Mouse (Mus musculus) lung, postnatal 0 days (tissue): ENCODE results near the gene Gucy2e. TPM values are rescaled to one million over a fixed set of nuclear protein-coding genes. Genes with fewer than 3 reads are reported as not detected.

ENCODE experiments used
- ATAC-seq: fragments of 200-750 bp; cut with Nextera tagmentation; 2 replicates; pipeline ENCODE4 v1.8.0; 2017; ENCODE audit warnings: moderate library complexity
- DNase-seq: peaks from one replicate; pipeline ENCODE4 v3.0.0-alpha.2; 2016; ENCODE audit warnings: low spot score
- H3K27ac ChIP-seq: fragments of 300-500 bp; sonication (generic); 2 replicates; pipeline ENCODE4 v1.5.1; 2014; ENCODE audit warnings: antibody characterized with exemption, mild to moderate bottlenecking, low read length, mixed read lengths
- H3K27me3 ChIP-seq: fragments of 300-500 bp; sonication (generic); replicated peaks from 2 replicates; pipeline ENCODE4 v1.6.1; 2014; ENCODE audit warnings: low read length, mixed read lengths; ENCODE audit not compliant: insufficient read depth
- H3K36me3 ChIP-seq: fragments of 300-500 bp; sonication (generic); 2 replicates; pipeline ENCODE4 v1.6.1; 2014; ENCODE audit warnings: low read length, mixed read lengths; ENCODE audit not compliant: insufficient read depth
- H3K4me1 ChIP-seq: fragments of 300-500 bp; sonication (generic); 2 replicates; pipeline ENCODE4 v1.6.1; 2014; ENCODE audit warnings: antibody characterized with exemption, low read depth, low read length, mixed read lengths; ENCODE audit not compliant: insufficient read depth
- H3K4me2 ChIP-seq: fragments of 300-500 bp; sonication (generic); replicated peaks from 2 replicates; pipeline ENCODE4 v1.6.1; 2014; ENCODE audit warnings: low read depth, mild to moderate bottlenecking, low read length, moderate library complexity, mixed read lengths
- H3K4me3 ChIP-seq: fragments of 300-500 bp; sonication (generic); 2 replicates; pipeline ENCODE4 v1.5.1; 2014; ENCODE audit warnings: low read depth, low read length
- H3K9ac ChIP-seq: fragments of 300-500 bp; sonication (generic); replicated peaks from 2 replicates; pipeline ENCODE4 v1.6.1; 2014; ENCODE audit warnings: low read depth, mild to moderate bottlenecking
- H3K9me3 ChIP-seq: fragments of 300-500 bp; sonication (generic); 2 replicates; pipeline ENCODE4 v1.6.1; 2016; ENCODE audit warnings: low read length, mixed read lengths
- CTCF ChIP-seq: IDR thresholded peaks from 2 replicates; pipeline ENCODE4 v1.5.1; 2016; ENCODE audit warnings: antibody characterized with exemption, mild to moderate bottlenecking
- EP300 ChIP-seq: IDR thresholded peaks from 2 replicates; pipeline ENCODE4 v1.6.1; 2016; ENCODE audit warnings: antibody characterized with exemption, mild to moderate bottlenecking, control low read depth
- WGBS: fragments of 180-500 bp; shearing (Covaris S2); extraction: QIAGEN DNeasy Blood & Tissue Kit; methylation state at CpG from one replicate; pipeline ENCODE4 v1.1.7; 2014; 5-methylcytosine and 5-hydroxymethylcytosine counted together
- polyA plus RNA-seq: library from polyadenylated mRNA; unstranded; fragments of >200 nt; fragmentation: Nextera tagmentation; extraction: Ambion mirVana; gene quantifications from 2 replicates; pipeline ENCODE4 v1.2.1, GENCODE M21; 2015

The Gucy2e gene
- polyA plus RNA-seq, 1 experiment from 2014 or later: 0.04 TPM

DNA sequence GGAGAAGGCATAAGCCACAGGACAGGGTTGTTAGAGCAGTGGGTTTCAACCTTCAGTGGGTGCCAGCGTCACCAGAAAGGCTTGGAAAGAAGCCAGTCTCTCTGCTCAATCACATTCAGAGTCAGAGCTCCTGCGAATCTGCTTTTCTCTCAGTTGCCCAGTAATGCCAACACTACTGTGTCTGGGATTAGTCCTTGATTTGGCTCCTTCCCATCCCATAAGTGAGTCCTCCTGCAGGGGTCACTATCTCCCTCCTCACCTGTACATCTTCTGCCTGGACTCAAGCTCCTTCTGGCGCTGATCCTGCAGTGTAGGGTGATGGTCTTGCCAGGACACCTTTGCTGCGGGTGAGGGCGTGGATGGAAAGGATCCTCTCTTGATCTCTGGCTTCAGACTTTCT, 40.1 kb downstream of the Gucy2e start:
- Histone ChIP-seq H3K27me3 (peaks cover 6% of the 10 kb centered on the region), H3K27ac (no peak overlapping the region), H3K4me1 (no peaks in the 10 kb centered on the region), H3K9me3 (no peaks in the 10 kb centered on the region), H3K9ac (no peak overlapping the region), H3K4me2 (no peak overlapping the region), H3K36me3 (no peaks in the 10 kb centered on the region), H3K4me3 (0 out of 2 replicates have a peak overlapping the region, but pooled peaks have one; percentile 5)
- ATAC-seq (no peak), DNase-seq (peak; percentile 12)
- peak; percentile 13; the same call in 1 of the 2 replicates for TF ChIP-seq CTCF
- TF ChIP-seq EP300: no peak
- WGBS: 6% methylated on average over 5 of the region's 5 CpGs

DNA sequence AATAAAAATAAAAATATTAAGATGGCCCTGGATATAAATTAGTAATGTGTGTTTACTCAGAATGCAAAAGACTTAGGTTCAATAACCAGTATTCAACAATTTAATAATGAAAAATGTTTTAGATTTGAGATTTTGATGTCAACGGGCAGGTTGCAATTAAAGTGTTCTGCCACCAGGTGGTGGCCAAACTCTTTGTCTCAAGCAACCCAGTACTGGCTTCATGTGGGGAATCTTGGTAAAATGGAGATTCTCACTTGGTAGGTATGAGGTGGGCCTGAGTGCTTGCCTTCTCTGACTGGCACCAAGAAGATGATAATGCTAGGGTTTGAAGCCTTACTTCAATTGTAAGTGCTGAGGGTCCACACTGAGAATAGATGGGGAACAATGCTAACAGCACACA, 44.0 kb downstream of the Gucy2e start:
- H3K27me3 ChIP-seq: peaks cover 4% of the 10 kb centered on the region
- H3K9me3 ChIP-seq: no peaks in the 10 kb centered on the region
- WGBS: 0% methylated on average over 1 of the region's 1 CpGs
- DNase-seq: peak; percentile 68
- H3K4me2 ChIP-seq: no peak overlapping the region
- no peaks in the 10 kb centered on the region for H3K4me1 ChIP-seq
- no peak overlapping the region for H3K4me3 ChIP-seq
- no peak for ATAC-seq
- no peak overlapping the region for H3K27ac ChIP-seq
- peak; percentile 88 for TF ChIP-seq CTCF
- no peak for TF ChIP-seq EP300
- no peak overlapping the region for H3K9ac ChIP-seq
- no peaks in the 10 kb centered on the region for H3K36me3 ChIP-seq

DNA sequence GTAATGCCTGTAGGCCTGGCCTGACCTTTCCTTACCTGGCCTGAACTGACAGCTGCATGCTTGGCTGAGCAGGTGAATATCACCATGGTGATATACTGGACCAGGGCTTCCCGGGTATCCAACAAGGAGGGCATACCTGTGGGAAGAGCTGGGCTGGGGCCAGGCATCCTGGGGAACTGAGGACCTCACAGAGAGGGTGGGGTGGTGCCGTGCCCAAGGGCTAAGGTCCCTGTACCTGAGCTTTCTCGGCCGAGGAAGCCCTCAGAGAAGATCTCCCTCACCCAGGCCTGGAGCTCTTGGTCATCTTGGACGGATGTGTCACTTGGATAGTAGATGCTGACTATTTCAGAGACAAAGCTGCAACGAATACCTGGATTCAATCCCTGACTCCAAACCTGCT, 50.9 kb downstream of the Gucy2e start:
- H3K4me1 ChIP-seq: no peaks in the 10 kb centered on the region
- H3K36me3 ChIP-seq: no peaks in the 10 kb centered on the region
- ATAC-seq: no peak
- H3K27ac ChIP-seq: no peak overlapping the region
- no peak overlapping the region for H3K4me3 ChIP-seq
- H3K27me3 ChIP-seq: no peaks in the 10 kb centered on the region
- TF ChIP-seq CTCF (no peak), EP300 (no peak)
- H3K9ac ChIP-seq: no peak overlapping the region
- no peak overlapping the region for H3K4me2 ChIP-seq
- no peaks in the 10 kb centered on the region for H3K9me3 ChIP-seq
- DNase-seq: no peak
- 76% methylated on average over 6 of the region's 6 CpGs for WGBS

GRCm38 (mm10) chr11:69185031-69185430, 51.8 kb downstream of the Gucy2e start:
- ATAC-seq: no peak
- no peaks in the 10 kb centered on the region for H3K36me3 ChIP-seq
- TF ChIP-seq EP300 (no peak), CTCF (no peak)
- no peaks in the 10 kb centered on the region for H3K4me1 ChIP-seq
- H3K27ac ChIP-seq: no peak overlapping the region
- DNase-seq: no peak
- no peak overlapping the region for H3K9ac ChIP-seq
- no peaks in the 10 kb centered on the region for H3K9me3 ChIP-seq
- H3K4me3 ChIP-seq: no peak overlapping the region
- H3K4me2 ChIP-seq: no peak overlapping the region
- 88% methylated on average over 5 of the region's 5 CpGs for WGBS
- no peaks in the 10 kb centered on the region for H3K27me3 ChIP-seq

DNA sequence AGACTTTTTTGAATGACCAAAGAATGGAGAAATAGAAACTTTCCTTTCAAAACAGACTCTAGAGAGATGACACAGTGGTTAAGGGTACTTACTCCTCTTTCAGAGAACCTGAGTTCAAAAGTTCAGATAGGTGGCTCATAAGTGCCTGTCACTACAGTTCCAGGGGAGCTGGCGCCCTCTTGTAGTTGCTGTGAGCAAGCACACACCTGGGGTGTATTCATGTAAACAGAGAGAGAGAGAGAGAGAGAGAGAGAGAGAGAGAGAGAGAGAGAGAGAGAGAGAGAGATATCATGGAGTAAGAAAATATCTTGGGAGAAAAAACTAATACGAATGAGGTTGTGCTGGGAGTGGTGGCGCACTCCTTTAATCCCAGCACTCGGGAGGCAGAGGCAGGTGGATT, 56.7 kb downstream of the Gucy2e start:
- no peak overlapping the region for H3K27ac ChIP-seq
- no peak overlapping the region for H3K4me3 ChIP-seq
- H3K4me2 ChIP-seq: no peak overlapping the region
- H3K9ac ChIP-seq: no peak overlapping the region
- H3K4me1 ChIP-seq: no peaks in the 10 kb centered on the region
- no peaks in the 10 kb centered on the region for H3K36me3 ChIP-seq
- H3K27me3 ChIP-seq: no peaks in the 10 kb centered on the region
- DNase-seq (no peak), ATAC-seq (no peak)
- WGBS: 74% methylated on average over 4 of the region's 4 CpGs
- H3K9me3 ChIP-seq: no peaks in the 10 kb centered on the region
- TF ChIP-seq CTCF (no peak), EP300 (no peak)

- H3K9me3 ChIP-seq: no peaks in the 10 kb centered on the region
- H3K4me2 ChIP-seq: no peak overlapping the region
- WGBS: 47% methylated on average over 3 of the region's 3 CpGs
- H3K4me1 ChIP-seq: no peaks in the 10 kb centered on the region
- DNase-seq (no peak), ATAC-seq (no peak)
- no peaks in the 10 kb centered on the region for H3K27me3 ChIP-seq
- no peak overlapping the region for H3K27ac ChIP-seq
- no peaks in the 10 kb centered on the region for H3K36me3 ChIP-seq
- no peak overlapping the region for H3K9ac ChIP-seq
- H3K4me3 ChIP-seq: no peak overlapping the region
- TF ChIP-seq EP300 (no peak), CTCF (no peak)
These were observed 57.3 kb downstream of the Gucy2e start for GRCm38 (mm10) chr11:69179512-69179911.

GRCm38 (mm10) chr11:69178525-69178924, 58.3 kb downstream of the Gucy2e start:
- Histone ChIP-seq H3K9ac (no peak overlapping the region), H3K4me2 (no peak overlapping the region), H3K4me3 (no peak overlapping the region), H3K4me1 (no peaks in the 10 kb centered on the region), H3K27me3 (no peaks in the 10 kb centered on the region), H3K9me3 (no peaks in the 10 kb centered on the region), H3K27ac (no peak overlapping the region), H3K36me3 (no peaks in the 10 kb centered on the region)
- DNase-seq (no peak), ATAC-seq (no peak)
- 77% methylated on average over 3 of the region's 3 CpGs for WGBS
- TF ChIP-seq CTCF (no peak), EP300 (no peak)
